Mouse (Mus musculus): ENCODE results near the gene Mpc2.
A peak's percentile ranks its signal among the peaks of the same experiment; 100 is the strongest.

Mpc2 gene

DNA sequence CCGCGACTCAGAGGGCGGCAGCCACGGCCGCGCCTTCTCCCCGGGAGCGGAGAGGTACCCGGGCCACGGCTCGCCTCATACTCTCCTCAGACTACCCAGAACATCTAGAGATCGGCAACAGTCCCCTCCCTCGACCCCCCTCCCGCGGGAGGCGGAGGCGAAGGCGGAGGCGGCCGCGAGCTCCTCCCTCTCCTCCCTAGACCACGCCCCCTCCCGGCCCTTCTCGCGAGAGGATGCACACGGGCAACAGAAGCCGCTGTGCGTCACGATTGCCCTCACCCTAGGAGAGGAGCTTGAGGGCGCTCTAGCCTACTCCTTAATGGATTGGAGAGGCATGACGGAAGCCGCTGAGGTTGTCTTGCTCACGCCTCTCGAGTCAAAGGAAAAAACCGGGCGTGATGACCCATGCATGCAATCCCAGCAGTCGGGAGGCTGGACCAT is at the start of gene Mpc2, which contains the start of gene Dcaf6:
Gene Mpc2 (plus strand): TSS at position 278 of the 441 bp plus-strand sequence.
Gene Dcaf6 (minus strand): TSS at position 116 of the 441 bp plus-strand sequence.
- peak; percentile 98 to 99 for DNase-seq (ENCODE audit: low spot score in 2 of 2)

DNA sequence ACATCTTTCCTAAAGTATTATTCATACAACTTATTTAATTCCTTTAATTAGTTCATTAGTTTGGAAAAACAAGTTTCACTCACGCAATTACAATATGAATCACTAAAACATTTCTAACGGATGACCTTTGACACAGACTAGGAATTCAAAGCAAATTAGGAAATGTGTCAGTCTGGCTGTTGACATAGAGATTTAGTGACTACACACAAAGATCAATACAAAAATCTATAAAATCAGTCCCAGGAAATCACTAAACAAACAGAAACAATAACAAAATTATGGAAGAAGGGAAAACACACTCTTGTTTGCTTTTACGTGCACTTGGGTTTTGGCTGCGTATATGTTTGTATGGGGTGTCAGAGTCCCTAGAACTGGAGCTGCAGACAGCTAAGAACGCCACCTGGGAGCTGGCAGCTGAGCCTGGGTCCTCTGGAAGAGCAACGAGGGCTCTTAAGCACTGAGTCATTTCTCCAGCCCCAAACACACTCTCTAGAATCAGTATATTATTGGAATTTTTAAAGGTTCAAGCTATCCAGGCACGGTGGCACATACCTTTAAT is 39.0 kb upstream of the Mpc2 start:
- no peak for DNase-seq (ENCODE audit: low spot score in 2 of 2)

DNA sequence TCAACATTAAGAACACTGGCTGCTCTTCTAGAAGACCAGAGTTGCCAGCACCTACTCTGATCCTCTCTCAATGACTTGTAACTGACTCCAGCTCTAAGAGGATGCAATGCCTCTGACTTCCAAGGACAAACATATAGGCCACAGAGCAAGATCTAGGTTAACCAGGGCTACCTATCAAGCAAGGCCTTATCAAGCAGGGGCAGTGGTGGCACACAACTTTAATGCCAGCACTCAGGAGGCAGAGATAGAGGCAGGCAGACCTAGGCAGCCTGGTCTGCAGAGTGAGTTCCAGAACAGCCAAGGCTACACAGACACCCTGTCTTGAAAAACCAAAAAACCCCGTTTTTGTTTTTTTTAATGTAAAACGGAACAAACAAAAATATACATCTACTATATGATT is 34.2 kb upstream of the Mpc2 start:
- no peak for DNase-seq (ENCODE audit: low spot score in 2 of 2)

DNA sequence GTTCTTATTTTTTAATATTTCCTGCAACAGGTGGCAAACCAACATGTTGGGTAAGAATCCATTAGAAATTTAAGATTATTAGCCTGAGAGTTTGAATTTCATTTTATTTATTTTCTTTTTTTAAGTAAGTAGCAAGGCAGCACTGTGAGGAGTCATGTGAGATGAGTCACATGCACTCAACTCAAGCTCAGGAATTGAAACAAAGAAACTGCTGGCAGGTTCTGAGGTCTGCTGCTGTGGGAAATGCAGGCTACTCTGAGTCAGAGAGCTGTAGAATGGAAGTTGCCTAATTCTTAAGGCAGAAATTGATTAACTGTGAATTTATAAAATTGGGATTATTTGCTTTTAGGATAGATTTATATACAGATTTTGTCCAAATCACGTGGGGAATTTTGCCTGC is 27.6 kb upstream of the Mpc2 start:
- no peak for DNase-seq (ENCODE audit: low spot score in 2 of 2)

DNA sequence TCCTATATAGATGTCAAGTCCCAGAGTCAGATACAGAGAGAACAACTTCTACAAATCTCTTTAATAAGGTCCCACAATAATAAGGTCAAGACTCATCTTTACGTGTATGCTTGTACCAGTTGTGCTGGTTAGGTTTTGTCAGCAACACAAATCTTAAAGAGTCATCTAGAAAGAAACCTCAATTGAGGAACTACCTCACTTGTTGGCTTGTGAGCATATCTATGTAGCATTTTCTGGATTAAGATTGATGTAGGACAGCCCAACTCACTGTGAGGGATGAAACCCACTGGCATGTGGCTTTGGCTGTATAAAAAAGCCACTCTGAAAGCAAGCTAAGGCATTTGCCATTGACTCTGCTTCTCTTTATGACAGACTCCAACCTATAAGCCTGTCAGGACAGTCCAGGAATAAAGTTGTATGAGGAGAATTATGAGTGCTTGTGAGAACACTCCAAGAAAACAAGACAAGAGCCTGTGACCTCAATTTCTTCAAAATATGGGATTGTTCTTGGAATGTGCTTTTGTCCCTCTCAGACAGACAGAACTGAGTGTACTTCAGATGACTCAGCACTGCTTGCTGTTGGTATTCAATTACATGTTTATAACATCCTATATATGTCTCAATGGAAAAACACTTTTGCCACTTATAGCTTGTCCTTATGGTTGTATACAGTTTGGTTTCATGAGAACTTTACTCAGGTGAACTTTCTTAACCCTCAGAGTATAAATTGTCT is 22.0 kb upstream of the Mpc2 start:
- no peak for DNase-seq (ENCODE audit: low spot score in 2 of 2)

DNA sequence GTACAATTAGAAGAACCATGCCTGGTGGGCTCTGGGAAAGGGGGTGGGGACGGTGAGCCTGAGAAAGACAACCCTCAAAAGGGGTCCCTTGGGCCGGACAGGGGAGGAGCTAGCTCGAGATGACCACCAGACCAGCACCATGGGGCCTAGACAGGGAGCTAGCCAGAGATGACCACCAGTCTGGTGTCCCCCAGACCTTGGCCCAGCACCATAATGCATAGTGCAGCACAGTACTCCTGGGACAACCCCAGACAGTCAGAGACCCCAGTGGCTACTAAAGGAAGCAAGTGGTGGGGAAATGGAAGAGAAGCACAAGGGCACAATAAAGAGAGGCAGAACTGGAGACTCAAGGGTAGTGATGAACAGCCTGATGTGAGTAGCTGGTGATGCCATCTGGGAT is 19.6 kb upstream of the Mpc2 start:
- no peak for DNase-seq (ENCODE audit: low spot score in 2 of 2)

DNA sequence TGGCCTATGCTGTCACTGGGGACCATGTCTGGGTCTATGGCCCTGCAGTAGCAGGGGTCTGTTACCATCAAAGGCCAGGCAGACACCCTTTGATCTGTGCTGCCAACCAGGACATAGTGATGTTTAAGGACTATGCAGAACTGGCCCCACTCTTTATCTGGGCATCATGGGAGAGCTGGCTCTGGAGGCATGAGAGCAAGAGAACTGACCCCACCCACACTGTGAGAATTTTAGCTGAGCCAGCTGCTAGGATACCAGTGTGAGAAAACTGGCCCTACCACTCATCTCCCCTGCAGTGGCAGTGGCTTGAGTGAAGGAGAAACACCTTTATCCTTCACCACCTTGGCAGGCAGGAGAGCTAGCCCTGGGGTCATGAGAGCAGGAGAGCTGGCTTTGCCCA is 19.2 kb upstream of the Mpc2 start:
- no peak for DNase-seq (ENCODE audit: low spot score in 2 of 2)

DNA sequence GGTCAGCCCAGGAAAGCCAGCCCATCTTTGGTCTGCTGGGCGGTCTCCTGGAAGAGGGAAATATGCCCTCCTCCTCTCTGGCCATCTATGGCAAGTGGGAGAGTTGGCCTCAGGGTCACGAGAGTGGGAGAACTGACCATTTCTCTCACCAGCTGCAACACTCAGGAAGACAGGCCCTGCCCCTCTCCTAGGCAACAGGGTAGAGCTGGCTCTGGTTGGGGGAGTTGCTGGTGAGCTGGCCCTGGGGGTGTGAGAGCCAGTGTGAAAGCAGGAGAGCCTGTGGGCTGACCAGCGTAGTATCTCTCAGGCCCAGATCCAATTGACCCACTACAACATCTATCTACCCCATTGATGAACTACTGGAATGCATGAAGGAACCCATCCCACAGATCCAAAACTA is 18.7 kb upstream of the Mpc2 start:
- DNase-seq (ENCODE audit: low spot score in 2 of 2): no peak

DNA sequence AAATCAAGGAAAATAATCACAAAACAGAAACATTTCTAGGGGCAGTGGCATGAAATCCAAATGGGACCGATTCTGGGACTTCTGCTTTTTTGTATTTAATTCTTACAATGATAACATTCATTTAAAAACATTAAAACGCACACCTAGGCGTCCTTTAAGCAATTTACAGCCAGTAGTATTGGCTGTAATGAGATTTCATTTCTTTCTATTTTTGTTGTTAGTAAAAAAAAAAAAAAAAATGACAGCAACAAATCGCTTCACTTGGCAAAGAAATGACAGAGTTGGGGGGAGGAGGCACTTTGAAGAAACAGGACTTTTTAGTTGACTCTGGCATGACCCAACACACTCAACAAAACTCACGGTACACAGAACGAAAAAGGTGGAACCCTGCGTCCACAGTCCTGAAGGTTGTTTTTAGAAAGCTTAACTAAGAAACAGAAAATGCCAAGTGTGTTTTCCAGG is 1.4 kb upstream of the Mpc2 start:
- no peak for DNase-seq (ENCODE audit: low spot score in 2 of 2)

DNA sequence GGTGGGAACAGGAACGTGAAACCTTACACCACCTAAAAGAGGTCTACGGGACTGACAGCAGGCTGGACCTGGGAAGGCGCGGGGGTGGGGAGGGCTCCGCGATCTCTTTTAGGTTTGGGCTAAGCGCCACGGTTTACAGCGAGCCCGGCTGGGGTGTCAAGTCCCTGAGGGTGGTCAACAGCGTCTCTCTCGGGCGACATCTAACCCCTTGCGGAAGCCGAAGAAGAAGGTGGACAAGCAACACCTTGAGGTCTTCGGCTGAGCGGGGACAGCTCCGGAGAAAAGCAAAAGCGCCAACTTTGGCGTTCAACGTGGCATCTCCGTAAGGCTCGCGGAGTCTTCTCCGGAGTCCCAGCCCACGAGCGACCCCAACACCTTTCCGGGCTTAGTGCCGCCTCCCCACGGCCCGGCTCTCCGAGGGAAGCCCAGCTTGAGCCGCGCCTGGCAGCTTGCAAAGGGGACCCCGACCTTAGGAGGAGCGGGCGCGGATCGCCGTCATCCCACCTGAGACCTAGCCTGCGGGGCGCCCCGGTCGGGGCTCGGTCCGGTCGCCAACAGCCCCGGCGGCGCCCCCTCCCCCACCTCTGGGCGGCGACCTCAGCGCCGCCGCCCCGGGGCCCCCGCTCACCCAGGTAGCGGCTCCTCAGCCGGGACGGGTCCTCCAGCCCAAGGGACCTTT is 795 bp upstream of the Mpc2 start:
- peak; percentile 30 to 44 for DNase-seq (ENCODE audit: low spot score in 2 of 2)

DNA sequence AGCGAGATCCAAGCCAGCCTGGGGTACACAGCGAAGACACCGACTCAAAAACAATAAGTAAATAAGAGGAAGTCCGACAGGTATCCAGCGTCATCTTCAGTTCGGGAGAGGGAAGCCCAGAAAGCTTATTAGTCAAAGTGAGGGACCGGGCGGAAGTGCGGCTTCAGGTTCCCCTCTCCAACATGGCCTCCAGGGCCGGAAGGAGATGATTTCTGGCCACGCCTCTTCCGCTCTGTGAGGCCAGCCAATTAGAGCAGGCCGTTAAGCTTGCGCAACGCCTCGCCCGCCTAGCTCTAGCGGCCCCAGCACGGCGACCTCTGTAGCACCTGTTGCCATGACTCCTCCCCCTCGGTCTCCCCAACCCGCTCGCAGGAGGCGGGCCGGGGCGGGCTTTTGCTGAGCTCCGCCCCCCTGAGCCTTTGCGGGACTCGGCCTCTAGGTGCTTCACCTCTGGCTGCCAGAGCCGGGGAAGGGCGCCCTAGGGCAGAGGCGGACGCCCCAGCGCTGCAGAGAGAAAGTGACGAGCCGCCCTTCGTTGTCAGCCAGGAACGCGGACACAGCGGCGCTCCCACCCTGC is 452 bp downstream of the Mpc2 start:
- peak; percentile 99 for DNase-seq (ENCODE audit: low spot score in 2 of 2)

DNA sequence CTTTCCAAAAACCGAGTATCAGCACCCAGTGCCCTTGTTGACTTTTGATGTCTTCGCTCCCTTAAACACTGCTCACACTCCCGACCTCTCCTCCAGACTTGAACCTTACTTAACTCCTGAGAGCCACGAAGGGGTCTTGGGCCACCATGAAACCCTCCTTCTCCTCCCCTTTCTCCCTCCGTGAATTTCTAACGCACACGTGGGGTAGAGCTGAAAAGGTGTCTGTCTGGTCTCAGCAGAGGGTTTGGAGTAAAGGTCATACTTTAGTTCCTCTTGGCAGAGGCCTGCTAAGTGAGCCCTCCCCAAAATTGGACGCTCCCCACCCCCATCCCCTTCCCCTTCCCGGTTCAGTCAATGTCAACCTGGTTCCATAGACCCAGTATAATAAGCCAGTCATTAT is 1.2 kb downstream of the Mpc2 start:
- no peak for DNase-seq (ENCODE audit: low spot score in 2 of 2)

DNA sequence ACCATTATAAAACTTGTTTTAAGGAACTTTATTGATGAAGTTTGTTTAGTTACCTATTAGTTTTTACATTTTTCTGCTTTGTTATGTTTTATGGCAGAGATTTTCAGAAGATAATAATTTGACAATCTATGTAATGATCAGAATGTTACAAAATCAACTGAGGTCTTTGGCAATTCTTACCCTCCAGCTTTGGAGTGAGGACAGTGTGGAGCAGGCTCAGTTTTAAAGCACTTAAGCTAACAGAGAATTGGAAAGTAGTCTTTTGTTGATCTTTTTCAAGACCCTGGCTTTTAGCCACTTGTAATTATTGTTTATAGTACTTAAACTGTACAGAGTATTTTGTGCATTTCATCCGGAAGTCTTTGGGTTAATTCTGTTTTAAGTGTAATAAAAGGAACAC is 2.4 kb downstream of the Mpc2 start:
- no peak for DNase-seq (ENCODE audit: low spot score in 2 of 2)

DNA sequence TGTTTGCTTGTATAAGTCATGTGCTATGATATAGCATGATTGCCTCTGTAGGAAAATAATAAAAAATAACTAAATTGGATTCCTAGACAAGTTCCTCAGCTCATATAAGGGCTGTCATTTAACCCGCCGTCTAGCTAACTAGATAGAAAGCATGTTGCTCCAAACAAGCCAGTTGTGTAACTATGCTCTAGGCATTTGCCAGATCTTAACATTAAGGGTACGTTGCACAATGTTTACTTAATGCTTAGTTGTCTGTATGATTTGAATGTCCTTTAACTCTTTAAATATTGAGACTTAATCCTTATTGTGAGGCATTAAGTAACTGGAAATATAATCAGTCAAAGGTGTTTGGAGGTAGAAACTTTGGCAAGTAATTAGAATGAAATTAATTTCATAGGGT is 4.1 kb downstream of the Mpc2 start:
- no peak for DNase-seq (ENCODE audit: low spot score in 2 of 2)

DNA sequence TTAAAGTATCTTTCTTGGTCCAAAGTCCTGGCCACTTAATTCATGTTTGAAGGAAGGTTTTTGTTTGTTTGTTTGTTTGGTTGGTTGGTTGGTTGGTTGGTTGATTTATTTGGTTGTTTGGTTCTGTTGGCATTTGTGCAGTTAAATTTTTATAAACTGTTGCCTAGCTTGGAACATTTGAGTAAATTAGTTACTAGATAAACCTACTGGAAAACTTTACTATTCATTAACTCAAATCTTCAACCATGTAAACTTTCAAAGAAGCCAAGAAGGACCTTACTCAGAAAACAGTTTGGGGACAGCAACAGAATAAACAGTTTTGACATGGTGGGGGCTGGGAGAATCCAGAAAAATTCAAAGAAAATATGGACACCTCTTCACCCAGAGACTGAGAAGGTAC is 8.5 kb downstream of the Mpc2 start:
- no peak for DNase-seq (ENCODE audit: low spot score in 2 of 2)

DNA sequence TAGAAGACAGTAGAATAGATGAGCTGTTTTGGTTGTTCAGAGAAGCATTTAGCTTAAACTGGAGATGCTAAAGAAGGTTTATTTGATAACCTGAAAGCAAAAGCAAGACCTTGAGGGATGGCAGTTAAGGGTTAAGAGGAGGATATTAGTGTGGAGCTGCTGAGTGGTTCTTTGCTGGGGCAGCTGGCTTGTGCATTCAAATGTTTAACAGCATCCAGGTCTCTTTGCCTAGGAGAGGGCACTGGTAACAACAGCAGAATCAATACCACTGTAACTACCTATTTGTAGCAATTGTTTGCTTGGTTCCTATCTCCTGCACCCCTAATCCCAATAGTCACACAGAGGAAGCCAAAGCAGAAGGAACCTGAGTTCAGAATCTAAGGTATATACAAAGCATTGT is 9.3 kb downstream of the Mpc2 start:
- DNase-seq (ENCODE audit: low spot score in 2 of 2): no peak

DNA sequence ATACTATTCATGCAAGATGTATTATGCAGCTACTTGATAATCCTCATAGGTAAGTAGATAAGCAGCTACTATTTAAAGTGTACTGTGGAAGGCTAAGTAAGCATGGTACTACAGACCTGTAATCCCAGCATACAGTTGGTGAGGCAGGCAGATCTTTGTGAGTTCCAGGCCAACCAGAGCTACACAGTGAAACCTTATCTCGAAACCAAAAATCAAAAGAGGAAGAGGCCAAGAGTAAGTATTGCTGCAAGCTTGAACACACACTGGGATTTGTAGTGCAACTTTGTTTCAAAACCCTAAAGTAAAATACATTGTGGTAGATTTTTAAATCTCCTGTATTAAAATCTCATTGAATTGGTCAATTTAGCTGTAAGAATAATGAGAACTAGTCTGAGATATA is 11.1 kb downstream of the Mpc2 start:
- no peak for DNase-seq (ENCODE audit: low spot score in 2 of 2)

DNA sequence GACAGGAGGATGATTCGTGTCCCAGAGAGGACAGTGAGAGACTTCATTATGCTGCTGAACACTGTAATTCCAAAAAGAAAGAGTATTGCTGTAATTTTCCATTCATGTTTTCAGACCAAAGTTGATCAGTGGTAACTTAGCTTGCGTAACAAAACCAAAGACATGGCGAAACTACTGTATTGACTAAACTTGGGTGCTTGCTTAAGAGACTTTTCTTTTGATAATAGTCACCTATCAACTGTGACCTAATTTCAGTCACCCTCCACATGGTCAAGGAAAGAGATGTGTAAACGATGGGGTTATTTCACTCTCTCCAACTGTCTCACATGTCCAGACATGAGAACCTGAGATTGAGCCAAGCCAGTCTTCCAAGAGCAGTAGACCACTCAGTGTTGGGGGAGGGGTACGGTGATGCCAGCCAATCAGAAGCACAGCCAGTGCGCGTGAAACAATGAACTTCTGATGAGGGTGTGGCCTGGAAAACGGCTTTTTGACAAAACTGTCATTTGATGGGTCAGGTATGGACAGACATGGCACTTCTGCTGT is 24.3 kb downstream of the Mpc2 start, which contains the start of gene Adcy10:
Gene Adcy10 (plus strand): TSS at position 496 of the 546 bp plus-strand sequence.
- no peak for DNase-seq (ENCODE audit: low spot score in 2 of 2)

DNA sequence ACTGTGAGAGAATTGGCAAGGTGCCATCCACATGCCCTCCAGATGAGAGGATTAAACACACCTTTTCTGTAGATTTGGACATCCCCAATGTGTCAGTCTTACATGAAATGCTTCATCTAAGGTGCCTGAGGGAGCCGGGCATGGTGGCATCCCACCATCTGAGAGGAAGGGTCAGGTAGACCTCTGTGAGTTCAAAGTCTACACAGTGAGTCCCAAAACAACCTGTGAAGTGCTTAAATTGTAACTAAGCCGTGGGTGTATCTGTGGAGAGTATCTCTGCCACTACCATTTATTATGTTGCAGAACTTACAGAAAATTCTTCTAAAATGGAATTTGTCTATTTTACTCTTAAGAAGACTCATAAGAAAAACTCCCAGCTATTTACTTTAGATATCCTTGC is 25.7 kb downstream of the Mpc2 start:
- DNase-seq (ENCODE audit: low spot score in 2 of 2): no peak

DNA sequence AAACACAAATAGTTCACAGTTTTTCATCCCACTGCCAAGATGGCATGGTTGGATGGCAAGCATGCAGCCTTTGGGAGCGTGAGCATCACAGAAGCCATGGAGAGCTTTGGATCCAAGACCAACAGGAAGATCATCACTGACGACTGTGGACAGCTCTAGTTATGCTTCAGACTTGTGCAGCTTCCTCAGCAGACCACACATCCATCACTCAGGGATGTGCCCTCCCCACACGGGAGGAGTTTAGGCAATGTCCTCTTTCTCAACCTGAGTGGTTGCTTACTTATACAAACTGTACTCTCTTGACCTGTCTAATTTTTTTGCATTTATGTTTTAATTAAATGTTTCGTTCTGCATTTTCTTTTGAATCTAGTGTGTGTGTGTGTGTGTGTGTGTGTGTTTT is 28.8 kb downstream of the Mpc2 start:
- DNase-seq (ENCODE audit: low spot score in 2 of 2): no peak

DNA sequence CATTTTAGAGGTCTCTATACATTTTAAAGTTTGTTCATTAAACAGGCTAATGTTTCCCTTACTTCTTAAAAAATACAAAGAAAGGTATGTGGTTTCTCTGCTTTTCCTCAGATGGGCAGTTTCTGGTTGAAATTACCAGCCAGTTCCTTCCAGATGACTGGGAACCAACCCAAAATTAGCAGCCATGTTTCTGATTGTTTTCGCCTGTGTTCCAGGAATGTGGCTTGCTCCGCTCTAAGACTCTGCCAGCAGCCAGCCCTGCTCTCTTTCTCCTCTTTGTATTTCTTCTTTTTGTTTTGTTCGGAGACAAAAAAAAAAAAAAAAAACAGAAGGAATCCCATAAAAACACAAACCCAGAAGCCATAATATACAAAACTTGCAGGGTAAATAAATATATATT is 38.4 kb downstream of the Mpc2 start:
- no peak for DNase-seq (ENCODE audit: low spot score in 2 of 2)

DNA sequence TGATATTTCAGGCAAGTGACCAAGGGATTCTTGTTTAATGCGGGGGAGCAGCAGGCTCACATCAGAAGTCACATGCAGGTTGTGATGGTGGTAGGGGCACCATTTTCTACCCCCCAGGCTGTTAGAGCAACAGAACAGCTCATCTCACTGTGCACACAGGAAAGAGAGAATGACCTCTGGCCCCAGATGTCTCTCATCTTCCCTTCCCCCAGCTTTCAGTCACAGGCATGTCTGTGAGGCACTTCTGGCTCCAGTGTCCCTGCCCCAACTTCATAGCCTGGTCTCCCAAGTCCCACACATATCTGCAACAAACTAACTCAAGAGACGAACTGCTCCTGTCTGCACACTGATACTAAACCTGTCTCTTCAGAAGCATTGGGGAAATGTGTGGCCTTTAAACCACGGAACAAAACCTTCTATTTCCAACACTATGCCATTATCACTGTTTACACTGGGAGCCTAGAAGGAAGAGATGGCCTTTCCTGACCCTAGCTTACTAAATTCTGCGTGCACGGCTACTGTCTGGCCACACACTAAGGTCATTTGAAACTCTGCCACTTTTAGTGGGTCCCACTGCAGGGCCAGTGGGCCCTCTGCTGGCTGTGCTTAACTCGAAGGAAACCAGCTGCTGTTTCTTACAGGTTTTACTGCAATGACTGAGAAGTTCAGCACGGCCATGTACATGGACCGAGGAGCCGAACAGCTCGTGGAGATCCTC is 43.0 kb downstream of the Mpc2 start:
- DNase-seq (ENCODE audit: low spot score in 2 of 2): no peak

Data from left cerebral cortex, adult 9 months (tissue).